Mouse (Mus musculus): ENCODE data around the gene Pdcd7.
"Not testable (repeated sequence)": the region's sequence is repeated elsewhere in the genome, so short reads cannot be mapped to it uniquely, and the experiment has no call there.

Gene Pdcd7

DNA sequence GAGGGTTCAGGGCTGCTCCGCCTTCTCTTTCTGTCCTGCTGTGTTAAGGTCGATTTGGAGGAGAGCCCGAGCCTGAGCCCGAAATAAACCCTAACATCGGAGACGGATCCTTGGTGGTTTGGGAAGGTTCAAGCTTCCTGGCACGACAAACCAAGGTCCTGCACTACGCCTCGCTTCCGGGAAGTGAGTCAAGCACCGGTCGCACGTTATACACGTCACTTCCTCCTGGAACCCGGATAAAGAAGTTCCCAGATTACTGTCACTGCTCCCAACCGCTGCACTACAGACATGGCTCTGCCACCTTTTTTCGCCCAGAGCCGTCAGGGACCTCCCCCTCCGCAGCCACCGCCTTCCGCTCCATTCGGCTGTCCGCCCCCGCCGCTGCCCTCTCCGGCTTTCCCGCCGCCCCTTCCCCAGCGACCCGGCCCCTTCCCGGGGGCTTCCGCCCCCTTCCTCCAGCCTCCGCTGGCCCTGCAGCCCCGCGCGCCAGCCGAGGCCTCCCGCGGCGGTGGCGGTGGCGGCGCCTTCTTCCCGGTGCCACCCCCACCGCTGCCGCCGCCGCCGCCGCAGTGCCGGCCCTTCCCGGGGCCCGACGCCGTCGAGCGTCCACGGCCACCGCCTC, at the start of gene Pdcd7:
Pdcd7 (plus strand) TSS at position 251 of the 622 bp plus-strand sequence.
- peak; percentile 98 for DNase-seq (ENCODE audit: low read depth, low spot score)

DNA sequence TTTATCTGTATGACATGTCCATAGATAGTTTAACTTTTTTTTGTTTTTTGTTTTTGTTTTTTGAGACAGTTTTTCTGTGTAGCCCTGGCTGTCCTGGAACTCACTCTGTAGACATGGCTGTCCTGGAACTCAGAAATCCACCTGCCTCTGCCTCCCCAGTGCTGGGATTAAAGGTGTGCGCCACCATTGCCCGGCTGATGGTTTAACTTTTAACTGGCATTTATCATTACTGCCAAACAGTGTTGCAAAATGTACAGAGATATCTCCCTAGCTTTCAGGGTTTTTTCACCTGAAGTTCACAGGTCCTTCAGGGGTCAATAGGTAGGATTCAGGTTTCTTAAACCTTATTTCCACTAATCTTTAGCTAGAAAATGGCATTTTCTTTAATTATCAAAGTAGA, 48.8 kb upstream of the Pdcd7 start:
- DNase-seq (ENCODE audit: low read depth, low spot score): no peak

DNA sequence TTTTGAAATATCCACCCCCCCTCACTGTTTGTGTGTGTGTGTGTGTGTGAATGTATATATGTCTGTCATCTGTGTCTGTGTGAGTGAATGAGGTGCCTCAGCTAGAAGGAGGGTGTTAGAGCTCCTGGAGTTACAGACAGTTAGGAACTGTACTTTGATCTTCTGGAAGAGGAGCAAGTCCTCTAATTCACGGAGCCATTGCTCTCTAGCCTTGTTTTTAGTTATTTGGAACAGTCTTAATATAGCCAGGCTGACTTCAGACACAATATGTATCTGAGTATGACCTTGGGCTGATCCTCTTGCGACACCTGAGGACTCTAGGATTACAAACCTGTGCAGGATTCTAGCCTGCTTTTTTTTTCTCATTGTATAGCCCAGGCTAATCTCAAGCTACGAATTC, 47.1 kb upstream of the Pdcd7 start:
- no peak for DNase-seq (ENCODE audit: low read depth, low spot score)

DNA sequence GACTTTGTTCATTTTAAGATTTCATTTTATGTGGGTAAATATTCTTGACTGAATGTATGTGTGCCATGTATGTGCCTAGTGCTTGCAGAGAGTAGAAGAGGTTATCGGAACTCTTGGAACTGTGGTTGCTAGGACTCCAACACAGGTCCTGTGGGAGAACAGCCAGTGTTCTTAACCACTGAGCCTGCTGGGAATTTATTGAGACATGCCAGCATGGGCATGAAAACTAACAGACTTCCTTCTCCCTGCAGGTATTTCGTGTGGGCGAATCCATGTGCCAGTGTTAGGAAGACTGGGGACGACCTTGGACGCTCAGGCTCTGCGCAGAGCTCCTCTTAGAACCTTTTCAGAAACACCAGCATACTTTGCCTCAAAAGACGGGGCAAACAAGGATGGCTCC, 46.3 kb upstream of the Pdcd7 start:
- DNase-seq (ENCODE audit: low read depth, low spot score): no peak

DNA sequence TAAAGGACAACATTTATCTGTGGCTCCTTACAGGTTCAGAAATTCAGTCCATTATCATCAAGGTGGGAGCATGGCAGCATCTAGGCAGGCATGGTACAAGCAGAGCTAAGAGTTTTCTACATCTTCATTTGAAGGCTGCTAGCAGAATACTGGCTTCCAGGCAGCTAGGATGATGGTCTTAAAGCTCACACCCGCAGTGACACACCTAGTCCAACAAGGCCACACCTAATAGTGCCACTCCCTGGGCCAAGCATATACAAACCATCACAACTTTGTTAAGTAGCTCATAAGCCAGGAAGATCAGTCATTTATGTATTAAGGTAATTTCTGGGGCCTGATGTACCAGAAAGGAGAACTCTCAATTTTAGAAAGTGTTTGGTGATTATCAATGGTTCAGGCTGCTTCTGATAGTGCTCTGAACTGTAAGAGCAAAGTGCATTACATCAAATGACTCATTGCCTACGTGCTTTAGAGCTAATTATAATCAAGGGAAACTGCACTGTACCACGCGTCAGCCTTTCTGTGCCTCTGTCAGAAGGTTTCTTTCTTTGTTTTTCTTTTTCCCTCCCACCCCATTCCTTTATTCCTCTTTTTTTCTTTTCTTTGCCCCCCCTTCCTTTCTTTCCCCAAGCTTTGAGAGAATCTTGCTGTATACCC, 43.4 kb upstream of the Pdcd7 start:
- no peak for DNase-seq (ENCODE audit: low read depth, low spot score)

DNA sequence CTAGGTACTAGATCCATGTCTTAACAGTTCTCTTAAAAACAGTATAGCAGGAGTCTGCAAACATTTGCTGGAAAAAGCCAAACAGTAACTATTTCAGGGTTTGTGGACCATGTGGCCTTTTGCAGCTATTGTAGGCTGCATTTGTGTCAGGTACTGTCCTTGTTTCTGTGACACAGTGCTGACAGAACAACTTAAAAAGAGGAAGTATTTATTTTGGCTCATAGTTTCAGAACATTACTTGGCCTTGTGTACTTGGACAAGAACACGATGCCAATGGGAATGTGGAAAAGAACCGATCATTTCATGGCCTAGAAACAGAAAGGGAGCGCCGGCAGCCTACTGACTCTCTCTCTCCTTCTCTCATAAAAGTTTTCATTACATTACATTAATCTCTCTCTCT, 42.3 kb upstream of the Pdcd7 start:
- no peak for DNase-seq (ENCODE audit: low read depth, low spot score)

DNA sequence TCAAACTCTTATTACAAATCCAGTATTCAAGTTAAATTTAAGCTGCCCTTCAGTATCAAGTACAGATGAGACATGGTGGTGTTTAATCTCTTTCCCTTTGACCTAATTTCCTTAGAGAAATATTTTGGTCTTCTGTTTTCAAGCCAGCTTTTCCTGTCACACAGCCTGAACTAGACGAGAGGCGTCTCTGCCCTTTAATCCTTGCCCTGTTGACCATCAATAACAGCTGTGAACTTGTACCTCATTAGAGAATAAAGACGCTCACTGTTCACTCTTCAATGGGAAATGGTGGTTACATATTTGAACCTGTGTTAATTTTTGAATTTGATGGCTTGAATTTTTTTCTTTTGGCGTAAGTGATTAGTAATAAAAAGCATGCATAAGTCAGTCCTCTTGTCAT, 41.6 kb upstream of the Pdcd7 start:
- no peak for DNase-seq (ENCODE audit: low read depth, low spot score)

DNA sequence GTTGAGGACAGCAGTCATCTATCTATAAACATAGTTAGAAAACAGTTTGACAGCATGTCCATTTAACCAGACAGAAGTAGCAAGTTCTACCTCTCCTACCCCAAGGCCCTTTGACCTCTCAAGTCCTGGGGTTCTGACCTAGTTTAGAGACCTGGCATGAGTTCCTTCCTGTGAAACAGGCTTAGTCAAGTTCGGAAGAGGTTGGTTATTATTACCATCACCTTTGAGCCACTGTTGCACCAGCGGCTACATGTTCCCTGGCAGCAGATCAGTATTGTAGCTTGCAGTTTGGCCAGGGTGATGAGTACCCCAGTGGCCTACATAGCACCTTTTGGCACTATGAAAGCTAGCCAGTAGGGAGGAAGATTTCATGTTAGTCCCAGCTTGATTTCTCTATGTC, 39.2 kb upstream of the Pdcd7 start:
- no peak for DNase-seq (ENCODE audit: low read depth, low spot score)

DNA sequence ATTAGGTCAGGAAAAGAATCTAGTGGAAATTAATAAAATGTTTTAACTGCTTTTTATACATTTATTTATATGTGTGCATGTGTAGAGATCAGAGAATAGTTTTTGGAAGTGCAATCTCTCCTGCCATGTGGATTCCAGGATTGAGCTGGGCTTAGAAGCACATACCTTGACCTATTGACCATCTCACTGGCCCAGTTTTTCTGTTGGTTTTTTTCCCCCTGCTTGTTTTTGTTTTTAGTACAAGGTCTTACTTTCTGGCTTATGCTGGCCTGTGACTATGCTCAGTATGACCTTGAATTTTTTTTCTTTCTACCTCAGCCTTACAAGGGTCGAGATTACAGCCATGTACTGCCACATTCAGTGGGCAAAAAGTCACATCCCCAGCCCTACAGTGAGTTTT, 37.9 kb upstream of the Pdcd7 start:
- DNase-seq (ENCODE audit: low read depth, low spot score): no peak

DNA sequence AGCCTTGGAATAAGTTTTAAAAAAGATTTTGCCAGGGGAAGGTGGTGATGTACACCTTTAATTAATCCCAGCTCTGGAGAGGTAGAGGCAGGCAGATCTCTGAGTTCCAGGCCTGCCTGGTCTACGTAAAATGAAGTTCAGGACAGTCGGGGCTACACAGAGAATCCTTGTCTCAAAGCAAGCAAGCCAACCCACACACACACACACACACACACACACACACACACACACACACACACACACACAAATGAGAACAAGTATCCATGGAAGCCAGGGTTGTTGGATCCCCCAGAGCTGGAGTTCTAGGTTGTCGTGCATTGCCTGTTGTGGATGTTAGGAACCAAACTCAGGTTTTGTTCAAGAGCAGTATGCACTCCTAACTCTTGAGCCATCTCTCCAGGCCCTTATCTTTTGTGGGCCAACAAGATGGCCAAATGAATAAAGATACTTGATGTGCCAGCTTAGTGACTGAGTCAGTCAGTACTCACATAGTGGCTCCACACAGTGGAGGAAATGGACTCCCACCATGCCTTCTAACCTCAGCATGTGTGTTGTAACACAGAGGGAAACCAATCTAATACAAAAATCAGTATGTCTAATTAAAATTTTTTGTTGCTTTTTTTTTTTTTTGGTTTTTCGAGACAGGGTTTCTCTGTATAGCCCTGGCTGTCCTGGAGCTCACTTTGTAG, 33.1 kb upstream of the Pdcd7 start:
- DNase-seq (ENCODE audit: low read depth, low spot score): no peak

DNA sequence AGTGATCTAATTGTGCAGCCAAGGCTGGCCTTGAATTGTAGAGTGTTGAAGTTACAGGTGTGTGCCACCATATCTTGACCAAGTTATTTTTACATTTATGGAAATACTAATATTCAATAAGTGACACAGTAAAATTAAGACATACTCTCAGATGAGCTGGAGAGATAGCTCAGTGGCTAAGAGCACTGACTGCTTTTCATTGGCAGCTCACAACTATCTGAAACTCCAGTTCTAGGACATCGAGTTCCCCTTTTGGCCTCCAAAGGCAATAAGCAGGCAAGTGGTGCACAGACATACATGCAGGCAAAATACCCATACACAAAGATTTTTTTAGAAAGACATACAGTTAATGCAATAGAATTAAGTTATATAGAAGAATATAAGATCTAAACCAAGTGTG, 32.1 kb upstream of the Pdcd7 start:
- no peak for DNase-seq (ENCODE audit: low read depth, low spot score)

DNA sequence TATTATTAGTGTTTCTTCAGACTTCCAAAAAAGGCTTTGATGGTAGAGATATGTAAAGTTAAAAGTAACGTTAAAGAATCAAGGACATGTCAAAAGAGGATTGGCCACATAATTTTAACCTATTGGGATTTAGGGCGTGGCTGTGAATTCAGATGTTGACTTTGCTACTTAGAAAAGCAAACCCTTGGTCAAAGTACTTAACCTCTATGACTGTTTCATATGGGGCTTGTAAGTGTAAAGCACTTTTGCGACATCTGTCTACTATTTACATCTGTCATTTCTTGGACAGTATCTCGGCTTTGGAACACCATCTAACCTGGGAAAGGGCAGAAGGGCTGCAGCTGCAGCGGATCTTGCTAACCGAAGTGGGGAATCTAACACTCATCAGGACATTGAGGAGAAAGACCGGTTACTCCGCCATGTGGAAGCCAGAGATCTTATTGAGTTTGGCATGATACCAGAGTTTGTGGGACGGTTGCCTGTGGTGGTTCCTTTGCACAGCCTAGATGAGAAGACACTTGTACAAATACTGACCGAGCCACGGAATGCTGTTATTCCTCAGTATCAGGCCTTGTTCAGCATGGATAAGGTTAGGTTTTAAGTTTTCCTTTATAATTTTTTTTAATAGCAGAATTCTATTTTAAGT, 23.5 kb upstream of the Pdcd7 start:
- no peak for DNase-seq (ENCODE audit: low read depth, low spot score)

DNA sequence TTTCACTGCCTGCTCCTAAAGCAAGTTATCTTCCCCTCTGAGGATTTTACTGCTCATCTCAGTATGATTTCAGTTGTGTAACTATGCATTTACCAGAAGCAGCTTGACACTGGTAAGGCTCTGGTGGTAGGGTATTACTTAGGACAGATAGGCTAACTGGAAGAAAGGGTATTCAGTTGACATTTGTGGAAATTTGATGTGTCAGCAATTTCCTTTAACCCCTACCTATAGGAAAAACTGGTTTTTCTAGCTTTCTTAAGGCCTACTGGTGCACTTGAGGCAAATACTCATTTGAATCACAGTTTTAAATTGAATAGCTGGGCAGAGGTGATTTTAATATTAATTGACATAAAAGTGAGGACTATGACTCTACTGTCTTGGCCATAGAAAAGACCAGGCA, 19.9 kb upstream of the Pdcd7 start:
- DNase-seq (ENCODE audit: low read depth, low spot score): no peak

DNA sequence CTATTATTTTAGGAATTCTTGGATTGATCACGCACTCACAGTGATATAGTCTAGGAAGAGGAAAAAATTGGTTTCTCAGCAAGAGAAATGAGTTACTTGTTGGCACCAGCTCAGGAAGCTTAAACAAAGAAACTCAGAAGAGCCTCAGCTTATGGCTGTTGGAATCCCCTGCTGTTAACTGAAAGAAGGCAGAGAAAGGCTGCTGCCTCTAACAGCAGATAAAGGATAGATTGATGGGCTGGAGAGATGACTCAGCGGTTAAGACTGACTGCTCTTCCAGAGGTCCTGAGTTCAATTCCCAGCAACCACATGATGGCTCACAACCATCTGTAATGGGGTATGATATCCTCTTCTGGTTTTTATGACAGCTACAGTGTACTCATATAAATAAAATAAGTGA, 18.5 kb upstream of the Pdcd7 start:
- DNase-seq (ENCODE audit: low read depth, low spot score): no peak

DNA sequence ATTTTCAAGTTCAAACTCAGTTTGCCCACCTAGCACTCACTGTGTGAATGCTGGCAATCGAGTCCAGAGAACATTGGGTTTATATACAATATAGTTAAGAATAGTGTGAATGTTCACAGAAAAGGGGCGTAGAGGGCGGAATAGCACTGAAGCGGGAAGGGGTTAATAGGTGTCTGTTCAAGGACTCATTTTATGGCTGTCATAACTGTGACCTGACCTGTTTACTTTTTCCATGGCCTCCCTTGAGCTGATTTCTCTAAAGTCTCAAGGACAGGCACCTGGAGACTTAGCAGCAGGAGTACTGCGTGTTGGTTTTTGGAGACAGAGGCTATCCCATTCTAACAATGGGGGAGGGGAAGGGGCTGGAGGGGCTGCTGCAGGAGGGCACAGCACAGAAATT, 11.9 kb upstream of the Pdcd7 start:
- DNase-seq (ENCODE audit: low read depth, low spot score): no peak

DNA sequence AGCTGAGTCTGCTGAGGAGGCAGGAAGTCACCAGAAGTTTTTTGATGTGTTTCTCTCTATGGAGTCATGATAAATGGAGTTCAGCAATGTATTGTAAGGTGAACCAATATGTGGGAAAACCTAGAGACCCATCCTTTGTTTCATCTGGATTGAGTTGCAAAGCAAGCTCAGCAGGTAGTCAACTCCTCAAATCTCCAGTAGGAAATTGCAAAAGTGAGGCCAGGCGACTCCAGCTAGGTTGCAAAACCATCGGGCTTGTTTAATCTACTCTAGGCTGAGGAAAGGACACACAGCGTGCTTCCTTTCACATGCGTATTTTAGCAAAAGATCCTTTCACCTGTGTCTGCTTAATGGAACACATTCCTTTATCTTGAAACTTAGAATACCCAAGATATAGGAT, 6.8 kb upstream of the Pdcd7 start:
- no peak for DNase-seq (ENCODE audit: low read depth, low spot score)

DNA sequence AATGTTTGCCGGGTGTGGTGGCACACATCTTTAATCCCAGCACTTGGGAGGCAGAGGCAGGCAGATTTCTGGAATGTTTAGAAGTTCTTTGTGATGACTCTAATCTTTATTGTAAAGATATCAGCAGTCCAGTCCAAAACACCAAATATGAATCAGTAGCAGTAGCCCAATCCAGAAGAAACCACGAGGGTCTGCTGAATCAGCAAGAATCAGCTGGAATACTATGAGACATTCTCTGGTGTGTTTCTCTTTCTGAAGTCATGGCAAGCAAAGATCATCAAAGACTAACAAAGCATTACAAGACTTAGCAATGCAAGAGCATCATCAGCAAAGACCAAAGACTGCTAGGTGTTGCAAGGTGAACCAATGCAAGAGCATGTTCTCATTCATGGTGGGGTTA, 5.5 kb upstream of the Pdcd7 start:
- DNase-seq (ENCODE audit: low read depth, low spot score): no peak

DNA sequence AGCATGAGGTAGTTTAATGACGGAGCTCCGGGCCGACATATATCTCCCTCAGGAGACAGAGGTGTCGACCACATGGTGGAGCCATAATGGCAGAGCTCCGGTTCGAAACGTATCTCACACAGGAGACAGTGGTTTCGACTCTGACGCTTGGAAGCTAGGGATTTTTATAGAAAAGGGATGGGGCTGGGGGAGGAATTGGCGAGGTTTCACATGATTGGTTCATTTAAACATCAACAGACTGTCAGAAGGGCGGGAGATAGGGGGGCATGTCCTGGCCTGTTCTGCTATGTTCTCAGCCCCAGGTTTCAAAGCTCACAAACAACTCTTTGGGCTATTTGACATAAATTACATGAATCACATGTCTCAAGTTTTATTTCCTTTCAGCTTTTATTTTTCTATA, 465 bp upstream of the Pdcd7 start:
- DNase-seq (ENCODE audit: low read depth, low spot score): not testable (repeated sequence)

DNA sequence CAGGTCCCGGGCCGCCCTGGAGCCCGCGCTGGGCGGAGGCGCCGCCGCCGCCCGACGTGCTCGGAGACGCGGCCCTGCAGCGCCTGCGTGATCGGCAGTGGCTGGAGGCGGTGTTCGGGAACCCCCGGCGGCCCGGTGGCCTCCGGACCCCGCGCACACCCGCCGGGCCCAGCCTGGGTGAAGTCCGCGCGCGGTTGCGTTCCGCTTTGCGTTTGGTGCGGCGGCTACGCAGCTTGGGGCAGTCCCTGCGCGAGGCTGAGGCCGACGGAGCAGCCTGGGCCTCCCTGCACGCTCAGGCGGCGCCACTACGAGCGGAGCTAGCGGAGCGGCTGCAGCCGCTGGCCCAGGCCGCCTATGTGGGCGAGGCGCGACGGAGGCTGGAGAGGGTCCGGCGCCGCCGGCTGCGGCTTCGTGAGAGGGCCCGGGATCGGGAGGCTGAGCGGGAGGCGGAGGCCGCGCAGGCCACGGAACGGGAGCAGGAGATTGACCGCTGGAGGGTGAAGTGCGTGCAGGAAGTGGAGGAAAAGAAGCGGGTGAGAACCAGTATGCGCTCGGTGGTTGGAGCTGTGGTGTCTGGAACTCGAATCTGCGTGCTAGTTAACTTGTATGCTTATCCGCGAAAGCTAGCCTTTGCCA, 690 bp downstream of the Pdcd7 start:
- DNase-seq (ENCODE audit: low read depth, low spot score): peak; percentile 27

DNA sequence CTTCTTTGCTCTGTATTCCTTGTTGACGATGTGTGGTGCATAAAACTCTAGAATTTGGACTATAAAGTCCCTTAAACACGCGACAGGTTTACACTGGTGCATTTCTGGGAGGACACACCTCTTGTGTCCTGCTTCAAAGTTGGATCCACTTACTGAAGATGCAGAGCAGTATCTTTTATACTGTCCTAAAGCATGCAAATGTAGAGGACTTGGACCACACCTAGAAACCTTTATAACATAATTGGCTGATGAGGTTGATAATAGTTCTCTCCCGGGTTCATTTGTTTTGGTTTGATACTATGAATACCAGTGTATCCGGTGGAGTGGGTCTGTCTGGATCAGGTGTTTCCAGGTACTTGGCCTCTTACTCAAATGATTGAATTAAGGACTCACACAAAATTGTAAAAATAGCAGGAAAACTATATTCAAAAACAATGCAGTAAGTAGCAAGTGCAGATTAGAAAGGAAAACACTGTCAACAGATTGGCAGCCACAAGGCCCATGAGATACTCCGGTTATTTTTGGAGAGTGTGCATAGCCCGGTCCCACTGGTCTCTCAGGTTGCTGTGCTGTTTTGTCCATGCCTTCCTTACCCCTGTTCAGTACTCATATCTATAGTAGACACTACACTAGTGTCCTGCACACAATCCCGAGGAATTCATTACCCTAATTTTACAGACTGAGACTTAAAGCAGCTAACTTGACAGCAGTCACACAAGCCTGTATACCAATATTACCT, 1.4 kb downstream of the Pdcd7 start:
- DNase-seq (ENCODE audit: low read depth, low spot score): no peak

DNA sequence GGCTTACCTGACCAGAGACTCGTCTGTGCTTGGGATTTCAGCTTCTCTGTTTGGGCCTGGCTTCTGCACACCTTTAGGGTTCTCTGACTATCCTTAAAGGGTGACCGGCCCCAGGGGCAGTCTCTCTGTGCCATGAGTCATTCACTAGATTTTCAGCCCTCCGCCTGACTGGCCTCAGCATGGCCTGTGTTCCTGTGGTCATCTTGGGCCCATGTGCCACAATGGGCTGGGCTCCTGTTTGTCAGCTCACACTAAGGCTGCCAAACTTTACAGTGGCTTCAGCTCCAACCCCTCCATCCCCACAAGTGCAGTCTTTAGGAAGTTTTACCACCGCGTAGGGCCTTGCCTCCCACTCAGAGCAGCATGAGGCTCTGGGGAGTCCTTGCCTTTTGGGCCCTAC, 7.3 kb downstream of the Pdcd7 start:
- DNase-seq (ENCODE audit: low read depth, low spot score): no peak

DNA sequence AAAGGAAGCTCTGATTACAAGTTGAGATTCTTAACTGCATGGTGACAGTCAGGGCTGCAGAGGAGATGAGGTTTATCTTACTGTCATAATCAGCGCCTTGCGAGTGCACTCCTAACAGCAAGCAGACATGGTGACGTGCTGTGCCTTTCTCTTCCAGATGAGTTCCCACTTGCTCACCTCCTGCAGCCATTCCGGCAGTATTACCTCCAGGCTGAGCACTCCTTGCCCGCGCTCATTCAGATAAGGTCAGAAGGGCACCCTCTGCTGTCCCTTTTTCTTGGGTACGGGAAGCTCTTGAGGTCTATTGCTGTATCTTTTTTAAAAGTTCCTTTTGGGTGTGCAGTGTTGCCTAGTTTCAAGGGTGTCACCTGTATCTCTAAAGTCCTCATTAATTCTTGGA, 10.7 kb downstream of the Pdcd7 start:
- no peak for DNase-seq (ENCODE audit: low read depth, low spot score)

Data from forelimb bud, embryonic 11.5 days (tissue).